Mouse (Mus musculus) liver, embryonic 16.5 days (tissue): ENCODE measurements around the gene Ttc6. TPM values are rescaled to one million over a fixed set of nuclear protein-coding genes. Genes with fewer than 3 reads are reported as not detected.

Source experiments
- ATAC-seq: fragments of 200-750 bp; cut with Nextera tagmentation; 2 replicates; pipeline ENCODE4 v1.8.0; 2017; ENCODE audit warnings: low read depth, mild to moderate bottlenecking, moderate number of reproducible peaks, moderate library complexity
- H3K27ac ChIP-seq: fragments of 300-500 bp; sonication (generic); 2 replicates; pipeline ENCODE4 v1.5.1; 2014; ENCODE audit warnings: mild to moderate bottlenecking, low read length
- H3K27me3 ChIP-seq: fragments of 300-500 bp; sonication (generic); 2 replicates; pipeline ENCODE4 v1.6.1; 2014; ENCODE audit warnings: low read depth, low read length, mixed read lengths; ENCODE audit not compliant: control insufficient read depth, insufficient read depth
- H3K36me3 ChIP-seq: fragments of 300-500 bp; sonication (generic); 2 replicates; pipeline ENCODE4 v1.6.1; 2014; ENCODE audit warnings: mild to moderate bottlenecking; ENCODE audit not compliant: control insufficient read depth, insufficient read depth
- H3K4me1 ChIP-seq: fragments of 300-500 bp; sonication (generic); 2 replicates; pipeline ENCODE4 v1.6.1; 2014; ENCODE audit warnings: low read depth, low read length, mixed read lengths; ENCODE audit not compliant: control insufficient read depth
- H3K4me2 ChIP-seq: fragments of 300-500 bp; sonication (generic); 2 replicates; pipeline ENCODE4 v1.6.1; 2014; ENCODE audit warnings: low read depth, low read length, mixed read lengths
- H3K4me3 ChIP-seq: fragments of 300-500 bp; sonication (generic); 2 replicates; pipeline ENCODE4 v1.5.1; 2014; ENCODE audit warnings: low read depth, mild to moderate bottlenecking, low read length
- H3K9ac ChIP-seq: fragments of 300-500 bp; sonication (generic); 2 replicates; pipeline ENCODE4 v1.6.1; 2014; ENCODE audit warnings: low read depth, low read length
- H3K9me3 ChIP-seq: fragments of 300-500 bp; sonication (generic); replicated peaks from 2 replicates; pipeline ENCODE4 v1.6.1; 2016; ENCODE audit warnings: low read length; ENCODE audit not compliant: control insufficient read depth
- WGBS: fragments of 180-500 bp; shearing (Covaris S2); extraction: QIAGEN DNeasy Blood & Tissue Kit; methylation state at CpG from one replicate; pipeline ENCODE4 v1.1.7; 2014; ENCODE audit not compliant: insufficient replicate concordance; 5-methylcytosine and 5-hydroxymethylcytosine counted together
- polyA plus RNA-seq: library from polyadenylated mRNA; unstranded; fragments of >200 nt; fragmentation: Nextera tagmentation; extraction: Ambion mirVana; gene quantifications from 2 replicates; pipeline ENCODE4 v1.2.1, GENCODE M21; 2015

The Ttc6 gene
- polyA plus RNA-seq, 1 experiment from 2014 or later: 0.06 TPM

DNA sequence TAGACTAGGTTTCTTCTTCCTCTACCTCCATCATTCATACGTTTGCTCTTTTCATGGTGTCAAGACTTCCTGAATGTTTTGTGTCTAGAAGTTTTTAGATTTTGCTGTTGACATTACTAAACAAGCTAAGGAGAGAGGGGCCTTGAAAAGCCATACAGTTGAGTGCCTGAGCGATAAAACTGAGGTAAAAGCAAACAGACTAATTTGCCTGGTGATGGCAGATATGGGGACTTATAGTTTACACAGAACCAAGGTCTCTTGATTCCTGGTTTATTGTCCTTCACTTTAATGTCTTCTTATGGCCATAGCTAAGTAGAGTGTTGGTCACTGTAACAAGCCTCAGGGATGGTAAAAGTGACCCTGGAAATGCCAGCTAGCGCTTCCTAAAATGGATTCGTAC lies 51.2 kb downstream of the Ttc6 start:
- Histone ChIP-seq H3K4me1 (no peaks in the 10 kb centered on the region), H3K27me3 (no peaks in the 10 kb centered on the region), H3K36me3 (no peaks in the 10 kb centered on the region), H3K9me3 (no peaks in the 10 kb centered on the region), H3K27ac (no peak overlapping the region), H3K9ac (no peak overlapping the region), H3K4me2 (no peak overlapping the region), H3K4me3 (no peak overlapping the region)
- no peak for ATAC-seq
- 66% methylated on average over 4 of the region's 4 CpGs for WGBS

DNA sequence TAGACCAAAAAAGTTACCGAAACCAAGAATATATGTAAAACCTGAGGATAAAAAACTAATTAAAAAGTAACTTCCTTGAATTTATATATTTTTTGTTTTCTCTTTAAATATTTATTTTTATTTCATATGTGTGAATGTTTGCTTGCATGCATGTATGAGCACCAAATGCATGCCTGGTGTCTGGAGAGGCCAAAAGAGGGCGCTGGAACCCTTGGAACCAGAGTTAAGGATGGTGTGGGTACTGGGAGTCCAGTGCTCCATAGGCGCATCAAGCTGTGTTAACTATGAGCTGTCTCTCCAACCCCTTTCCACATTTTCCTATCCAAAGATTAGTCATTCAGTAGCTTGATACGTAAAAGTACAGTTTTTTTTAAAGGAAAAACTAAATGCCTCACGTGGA lies 58.1 kb downstream of the Ttc6 start:
- H3K4me1 ChIP-seq: no peaks in the 10 kb centered on the region
- no peak overlapping the region for H3K27ac ChIP-seq
- no peak overlapping the region for H3K9ac ChIP-seq
- no peak overlapping the region for H3K4me2 ChIP-seq
- no peaks in the 10 kb centered on the region for H3K36me3 ChIP-seq
- H3K4me3 ChIP-seq: no peak overlapping the region
- H3K27me3 ChIP-seq: no peaks in the 10 kb centered on the region
- 49% methylated on average over 5 of the region's 5 CpGs for WGBS
- ATAC-seq: no peak
- H3K9me3 ChIP-seq: no peaks in the 10 kb centered on the region

DNA sequence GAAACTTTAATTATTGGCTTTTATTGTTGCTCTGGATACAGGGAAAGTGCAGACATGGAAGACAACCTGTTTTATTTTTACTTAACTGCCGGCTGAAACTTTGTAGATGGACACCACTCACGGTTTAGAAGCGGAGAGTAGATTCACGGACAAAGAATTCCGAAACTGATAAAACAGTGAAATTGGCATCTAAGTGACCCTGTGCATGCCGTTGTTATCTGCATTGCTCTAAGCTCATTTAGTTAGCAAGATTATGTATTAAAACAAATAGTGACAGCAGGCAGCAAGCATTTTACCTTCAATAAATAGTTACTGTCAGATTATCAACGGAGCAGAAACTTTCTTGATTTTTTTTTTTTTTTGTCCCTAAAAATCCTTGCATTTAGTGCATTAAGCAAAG lies 59.4 kb downstream of the Ttc6 start:
- H3K4me2 ChIP-seq: no peak overlapping the region
- no peak for ATAC-seq
- no peaks in the 10 kb centered on the region for H3K4me1 ChIP-seq
- H3K27ac ChIP-seq: no peak overlapping the region
- no peaks in the 10 kb centered on the region for H3K36me3 ChIP-seq
- H3K9ac ChIP-seq: no peak overlapping the region
- no peak overlapping the region for H3K4me3 ChIP-seq
- 51% methylated on average over 7 of the region's 7 CpGs for WGBS
- no peaks in the 10 kb centered on the region for H3K9me3 ChIP-seq
- no peaks in the 10 kb centered on the region for H3K27me3 ChIP-seq

DNA sequence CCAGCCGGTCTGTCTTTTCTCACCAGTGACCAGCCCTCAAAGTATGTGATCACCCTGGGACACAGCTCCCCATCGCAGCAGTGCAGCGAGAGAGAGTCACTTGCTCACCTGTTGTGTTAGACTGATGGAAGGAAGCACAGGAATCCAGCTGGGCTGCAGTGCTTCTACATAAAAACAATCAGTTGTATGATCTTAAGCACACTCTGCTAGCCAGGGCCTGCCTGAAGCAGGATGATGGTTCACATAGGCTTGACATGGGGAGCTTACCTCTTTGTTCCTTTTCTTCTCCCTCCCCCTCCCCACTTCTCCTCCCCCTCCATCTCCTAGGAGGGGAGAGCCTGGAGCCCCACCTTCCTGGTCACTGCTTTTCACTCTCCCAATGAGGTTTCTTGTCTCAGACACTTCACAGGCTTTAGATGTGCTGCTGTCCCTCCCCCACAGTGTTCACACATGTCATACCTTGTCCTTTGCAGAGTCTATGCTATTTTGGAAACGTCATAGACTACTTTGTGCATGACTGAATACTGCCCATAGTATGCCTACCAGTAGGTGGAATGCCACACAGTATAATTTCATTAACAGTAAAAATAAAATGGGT lies 60.2 kb downstream of the Ttc6 start:
- ATAC-seq: no peak
- Histone ChIP-seq H3K27ac (no peak overlapping the region), H3K9me3 (no peaks in the 10 kb centered on the region), H3K27me3 (no peaks in the 10 kb centered on the region), H3K4me3 (no peak overlapping the region), H3K4me1 (no peaks in the 10 kb centered on the region), H3K9ac (no peak overlapping the region), H3K4me2 (no peak overlapping the region), H3K36me3 (no peaks in the 10 kb centered on the region)
- WGBS: 25% methylated on average over 4 of the region's 4 CpGs

DNA sequence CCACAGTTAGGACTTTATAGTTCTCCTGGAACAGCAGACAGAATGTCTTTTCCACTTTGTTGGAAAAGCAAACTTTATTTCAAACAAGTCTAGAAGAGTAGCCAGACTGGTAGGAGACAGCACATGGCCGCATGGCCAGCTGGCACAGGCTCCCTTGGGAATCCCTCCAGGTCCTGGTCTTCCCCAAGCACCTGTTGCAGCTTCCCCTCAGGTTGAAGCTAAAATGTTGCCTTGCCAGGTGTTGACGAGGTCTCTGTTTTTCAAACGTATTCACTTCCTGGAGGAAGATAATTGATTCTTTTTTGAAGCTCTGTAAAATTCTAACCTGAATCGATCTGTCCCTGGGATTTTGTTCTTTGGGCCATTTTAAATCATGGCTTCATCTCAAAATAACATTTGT lies 86.1 kb downstream of the Ttc6 start:
- WGBS: 54% methylated on average over 4 of the region's 4 CpGs
- H3K4me2 ChIP-seq: no peak overlapping the region
- H3K27me3 ChIP-seq: no peaks in the 10 kb centered on the region
- H3K9ac ChIP-seq: no peak overlapping the region
- no peaks in the 10 kb centered on the region for H3K9me3 ChIP-seq
- no peak for ATAC-seq
- H3K27ac ChIP-seq: no peak overlapping the region
- H3K4me1 ChIP-seq: no peaks in the 10 kb centered on the region
- H3K36me3 ChIP-seq: no peaks in the 10 kb centered on the region
- no peak overlapping the region for H3K4me3 ChIP-seq

DNA sequence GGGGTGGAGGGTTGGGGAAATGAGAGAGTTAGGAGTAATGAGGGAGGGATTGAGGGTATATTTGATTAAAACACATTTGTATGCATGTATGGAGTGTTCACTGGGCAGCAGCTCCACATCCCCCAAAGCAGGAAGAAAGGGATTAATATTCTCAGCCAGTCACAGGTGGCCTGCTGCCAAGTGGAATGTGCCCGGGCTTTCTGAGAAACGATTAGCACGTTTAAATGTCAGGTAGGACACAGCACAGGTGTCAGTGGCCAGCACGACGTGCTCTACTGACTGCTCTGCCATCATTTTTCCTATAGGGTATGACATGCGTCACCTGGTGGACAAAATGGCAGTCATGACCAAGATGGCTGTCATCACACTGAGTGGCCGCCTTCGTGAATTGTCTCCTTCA lies 86.8 kb downstream of the Ttc6 start:
- Histone ChIP-seq H3K4me2 (no peak overlapping the region), H3K4me3 (no peak overlapping the region), H3K36me3 (no peaks in the 10 kb centered on the region), H3K27ac (no peak overlapping the region), H3K9ac (no peak overlapping the region), H3K4me1 (no peaks in the 10 kb centered on the region), H3K9me3 (no peaks in the 10 kb centered on the region), H3K27me3 (no peaks in the 10 kb centered on the region)
- whole genome bisulfite sequencing: 68% methylated on average over 8 of the region's 8 CpGs
- no peak for ATAC-seq

DNA sequence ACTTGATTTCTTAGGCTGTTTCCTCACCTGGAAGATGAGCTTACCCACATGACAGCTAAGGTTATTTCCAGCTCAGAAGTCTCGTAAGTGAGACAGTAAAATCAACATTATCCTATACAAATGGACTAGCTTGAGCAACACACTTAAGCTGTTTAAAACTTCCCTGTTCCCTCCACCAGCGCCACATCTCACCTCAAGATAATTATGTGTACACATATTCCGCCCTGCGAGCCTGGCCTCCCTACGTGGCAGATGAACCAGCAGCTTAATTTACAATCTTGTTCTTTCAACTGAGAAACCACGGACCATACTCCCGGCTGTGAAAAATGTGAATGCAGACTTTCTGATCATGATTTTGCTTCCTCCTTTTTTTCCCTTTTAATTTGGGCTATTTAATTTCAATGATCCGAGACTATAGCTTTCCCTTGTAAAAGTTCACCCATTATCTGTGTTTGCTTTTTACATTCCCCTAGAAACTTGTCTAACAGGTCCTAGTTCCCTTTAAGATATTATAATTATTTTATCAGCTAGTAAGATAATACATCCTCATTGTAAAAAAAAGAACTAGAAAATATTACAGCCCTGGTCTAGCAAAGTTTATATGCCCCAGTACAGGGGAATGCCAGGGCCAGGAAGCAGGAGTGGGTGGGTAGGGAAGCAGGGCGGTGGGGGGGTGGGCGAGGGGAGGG lies 99.2 kb downstream of the Ttc6 start:
- ATAC-seq: no peak
- Histone ChIP-seq H3K4me2 (no peak overlapping the region), H3K27ac (no peak overlapping the region), H3K4me3 (no peak overlapping the region), H3K4me1 (no peaks in the 10 kb centered on the region), H3K27me3 (no peaks in the 10 kb centered on the region), H3K36me3 (no peaks in the 10 kb centered on the region), H3K9me3 (no peaks in the 10 kb centered on the region), H3K9ac (no peak overlapping the region)
- 49% methylated on average over 10 of the region's 10 CpGs for WGBS

DNA sequence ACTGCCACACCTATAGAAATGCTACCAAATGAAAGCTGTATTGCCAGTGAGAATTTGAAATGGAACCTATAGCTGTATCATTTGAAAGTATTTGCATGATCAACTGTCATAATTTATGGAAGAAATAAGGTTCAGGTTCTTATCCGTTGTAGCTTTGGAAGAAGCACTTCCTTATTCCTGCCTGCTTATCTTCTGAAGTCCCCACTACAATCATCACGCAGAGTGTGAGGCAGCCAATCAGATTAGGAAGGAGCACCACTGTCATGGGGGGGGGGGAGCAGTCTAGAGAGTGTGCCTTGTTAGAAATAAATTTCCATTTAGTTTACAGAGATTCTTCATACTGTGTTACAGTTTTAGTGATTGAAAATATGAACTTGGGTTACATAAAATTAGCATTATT lies 108.5 kb downstream of the Ttc6 start:
- Histone ChIP-seq H3K4me1 (no peaks in the 10 kb centered on the region), H3K27me3 (no peaks in the 10 kb centered on the region), H3K4me2 (no peak overlapping the region), H3K9me3 (no peaks in the 10 kb centered on the region), H3K9ac (no peak overlapping the region), H3K4me3 (no peak overlapping the region), H3K36me3 (no peaks in the 10 kb centered on the region), H3K27ac (no peak overlapping the region)
- ATAC-seq: no peak
- WGBS: 40% methylated on average over 2 of the region's 2 CpGs

DNA sequence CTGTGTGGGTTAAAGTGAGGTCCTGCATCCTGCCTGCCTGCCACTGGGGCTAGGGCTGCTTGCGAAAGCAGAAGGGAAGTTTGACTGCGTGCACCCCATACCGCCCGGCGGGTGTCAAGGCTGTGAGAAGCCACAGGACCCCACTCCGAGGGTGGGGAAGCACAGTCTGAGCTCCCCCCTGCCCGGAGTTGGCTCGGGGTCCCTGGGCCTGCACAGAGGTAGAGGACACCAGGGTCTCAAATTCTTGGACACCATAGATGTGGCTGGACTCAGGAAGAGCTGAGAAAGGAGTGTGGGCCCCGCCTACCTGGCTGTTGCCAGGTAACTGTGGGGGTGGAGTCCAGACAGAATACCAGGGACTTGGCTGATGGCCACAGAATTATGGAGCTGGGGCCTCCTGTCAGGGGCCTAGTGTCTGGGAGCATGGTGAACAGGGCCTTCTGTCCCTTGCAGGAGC lies 121.1 kb downstream of the Ttc6 start:
- WGBS: 23% methylated on average over 9 of the region's 9 CpGs
- Histone ChIP-seq H3K4me3 (no peak overlapping the region), H3K27me3 (no peaks in the 10 kb centered on the region), H3K4me2 (no peak overlapping the region), H3K9me3 (no peaks in the 10 kb centered on the region), H3K36me3 (no peaks in the 10 kb centered on the region), H3K4me1 (no peaks in the 10 kb centered on the region), H3K9ac (no peak overlapping the region), H3K27ac (no peak overlapping the region)
- no peak for ATAC-seq
